Mouse (Mus musculus): ENCODE results near the gene Il11ra2.
"Not testable (repeated sequence)": the region's sequence is repeated elsewhere in the genome, so short reads cannot be mapped to it uniquely, and the experiment has no call there.

DNA sequence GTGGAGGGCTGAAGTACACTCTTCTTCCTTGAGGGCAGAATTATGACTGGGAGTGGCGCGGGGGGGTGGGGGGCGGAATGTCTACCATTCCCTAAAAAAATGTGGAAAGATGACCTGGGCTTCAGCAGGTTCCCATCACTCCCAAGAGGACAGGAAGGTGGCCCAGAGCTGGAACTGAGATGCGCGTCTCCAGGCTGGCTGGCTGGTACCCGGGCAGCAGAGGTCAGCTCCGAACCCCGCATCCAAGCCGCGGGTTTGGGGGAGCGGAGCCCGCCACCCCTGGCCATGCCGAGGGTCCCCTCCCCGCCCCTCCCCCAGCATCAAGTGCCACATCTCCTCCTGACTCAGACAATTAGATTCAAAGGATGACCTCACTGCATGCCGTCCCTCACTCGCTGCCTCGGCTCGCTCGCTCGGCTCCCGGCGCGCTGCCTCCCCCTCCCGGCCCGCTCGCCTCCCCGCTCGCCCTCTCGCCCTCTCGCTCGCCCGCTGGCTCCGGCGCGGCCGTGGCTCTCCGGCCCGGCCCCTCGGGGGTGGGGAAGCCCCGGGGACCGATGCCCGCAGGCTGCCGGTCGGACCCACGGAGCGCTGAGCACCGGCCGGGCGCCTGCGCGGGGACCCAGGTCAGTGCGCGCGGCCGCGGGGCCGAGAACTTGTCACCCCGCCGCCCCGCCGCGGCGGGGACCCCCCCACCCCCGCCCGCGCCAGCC lies 19.9 kb upstream of the Il11ra2 start:
- not testable (repeated sequence) for TF ChIP-seq POLR2A (IDR thresholded peaks at IDR 0.05; ENCODE audit: control insufficient read depth, extremely low read depth, insufficient read depth, low read length, poor library complexity); CTCF (IDR thresholded peaks at IDR 0.05; ENCODE audit: borderline replicate concordance, control insufficient read depth, extremely low read depth, insufficient read depth, low read length, poor library complexity)
